Mouse (Mus musculus): ENCODE measurements around the gene Pnkd. TPM values are rescaled to one million over a fixed set of nuclear protein-coding genes. Genes with fewer than 3 reads are reported as not detected.
"Not testable (repeated sequence)": the region's sequence is repeated elsewhere in the genome, so short reads cannot be mapped to it uniquely, and the experiment has no call there.

The Pnkd gene
- total RNA-seq, 2 experiments from 2014 or later: 72.1 to 72.4 TPM

DNA sequence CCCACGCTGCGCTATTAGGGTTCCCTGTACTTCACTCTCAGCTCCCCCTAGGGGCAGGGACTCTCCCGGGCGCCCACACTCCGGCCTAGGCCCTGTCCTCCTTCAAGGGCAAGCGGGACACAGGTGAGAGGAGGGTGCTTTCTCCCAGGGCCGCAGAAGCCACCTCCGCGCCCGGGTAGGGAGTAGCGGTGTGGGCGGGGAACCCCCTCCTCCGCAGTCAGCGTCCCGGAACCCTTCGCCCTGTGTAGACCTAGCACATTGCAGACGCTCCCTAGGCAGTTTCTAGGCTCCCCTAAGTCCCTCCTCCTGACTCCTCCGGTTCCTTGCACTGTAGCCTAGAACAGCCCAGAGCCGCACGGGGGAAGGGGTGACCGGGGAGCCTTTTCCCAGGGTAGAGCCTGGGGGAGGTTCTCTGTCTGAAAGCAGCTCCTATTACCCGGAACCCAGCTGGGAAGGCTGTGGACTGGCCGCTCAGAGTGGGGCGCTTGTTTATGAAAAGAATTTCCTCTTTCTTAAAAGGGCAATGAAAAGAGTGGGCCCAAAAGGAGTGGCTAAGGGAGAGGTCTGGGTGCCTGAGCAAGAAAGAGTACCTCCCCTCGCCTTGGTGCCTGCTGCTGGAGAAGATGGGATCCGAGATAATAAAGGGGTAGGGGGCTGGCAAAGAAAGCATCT, 102.1 kb downstream of the Pnkd start:
- DNase-seq (ENCODE audit: low spot score in 2 of 2): peak; percentile 87 to 92

DNA sequence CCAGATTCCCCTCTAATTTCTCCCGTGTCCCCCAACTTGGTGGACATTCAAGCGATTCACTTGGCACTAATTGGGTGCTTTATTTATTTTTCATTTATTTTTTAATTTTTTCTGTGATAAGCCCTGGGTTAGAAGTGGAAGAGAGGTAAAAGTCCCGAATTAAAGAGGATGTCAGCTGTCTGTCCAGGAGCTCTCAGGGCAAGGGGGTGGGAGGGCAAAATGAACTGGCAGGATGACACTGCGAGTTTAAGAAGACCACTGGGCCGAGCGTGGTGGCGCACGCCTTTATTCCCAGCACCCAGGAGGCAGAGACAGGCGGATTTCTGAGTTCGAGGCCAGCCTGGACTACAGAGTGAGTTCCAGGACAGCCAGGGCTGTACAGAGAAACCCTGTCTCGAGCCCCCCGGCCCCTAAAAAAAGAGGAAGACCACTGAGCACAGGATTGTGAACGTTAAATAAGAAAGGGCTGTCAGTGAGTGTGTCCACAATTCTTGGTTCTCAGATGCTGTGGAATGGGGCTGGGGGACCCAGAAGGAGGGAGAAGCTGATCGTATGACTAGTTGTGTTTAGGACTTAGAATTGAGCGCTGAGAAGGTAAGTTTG, 102.8 kb downstream of the Pnkd start:
- DNase-seq (ENCODE audit: low spot score in 2 of 2): no peak

DNA sequence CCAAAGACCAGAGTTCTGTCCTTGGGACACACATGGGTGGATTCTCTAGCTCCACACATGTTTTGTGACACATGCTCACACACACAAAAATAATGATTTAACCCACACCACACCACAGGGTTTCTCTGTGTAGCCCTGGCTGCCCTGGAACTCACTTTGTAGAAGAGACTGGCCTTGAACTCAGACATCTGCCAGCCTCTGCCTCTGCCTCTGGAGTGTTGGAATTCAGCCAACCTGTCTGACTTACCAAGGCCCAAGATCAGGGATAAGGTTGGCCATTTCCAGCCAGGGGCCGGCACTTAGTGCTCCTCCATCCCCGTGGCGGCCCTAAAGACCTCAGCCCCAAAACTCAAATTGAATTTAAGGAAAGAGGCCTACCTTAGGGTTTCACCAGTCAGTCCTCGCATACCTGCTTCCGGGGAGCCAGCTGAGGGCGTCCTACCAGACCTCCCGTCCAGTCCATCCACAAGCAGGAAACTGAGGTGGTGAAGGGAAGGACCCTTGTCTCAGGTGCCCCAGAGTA, 103.7 kb downstream of the Pnkd start:
- no peak for DNase-seq (ENCODE audit: low spot score in 2 of 2)

DNA sequence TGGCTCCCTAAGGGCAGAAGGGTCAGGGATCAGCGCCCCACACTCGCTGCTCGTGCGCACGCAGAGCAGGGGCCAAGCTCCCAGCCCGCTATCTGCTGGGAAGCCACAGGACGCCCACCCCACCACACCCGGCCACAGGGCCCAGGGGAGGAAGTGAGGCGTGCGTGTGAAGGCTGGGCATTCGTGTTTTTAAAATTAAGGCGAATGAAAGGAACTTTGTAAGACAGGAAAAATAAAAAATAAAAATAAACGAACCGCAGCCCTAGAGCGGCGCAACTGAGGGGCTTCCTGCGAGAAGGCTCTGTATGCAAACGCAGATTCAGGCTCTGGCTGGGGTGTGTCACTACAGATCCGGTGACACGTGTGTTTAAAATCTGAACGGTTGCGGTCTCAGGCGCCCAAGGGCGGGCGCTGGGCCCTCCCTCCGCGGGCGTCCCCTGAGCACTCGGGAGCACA, 105.1 kb downstream of the Pnkd start:
- DNase-seq (ENCODE audit: low spot score in 2 of 2): no peak

DNA sequence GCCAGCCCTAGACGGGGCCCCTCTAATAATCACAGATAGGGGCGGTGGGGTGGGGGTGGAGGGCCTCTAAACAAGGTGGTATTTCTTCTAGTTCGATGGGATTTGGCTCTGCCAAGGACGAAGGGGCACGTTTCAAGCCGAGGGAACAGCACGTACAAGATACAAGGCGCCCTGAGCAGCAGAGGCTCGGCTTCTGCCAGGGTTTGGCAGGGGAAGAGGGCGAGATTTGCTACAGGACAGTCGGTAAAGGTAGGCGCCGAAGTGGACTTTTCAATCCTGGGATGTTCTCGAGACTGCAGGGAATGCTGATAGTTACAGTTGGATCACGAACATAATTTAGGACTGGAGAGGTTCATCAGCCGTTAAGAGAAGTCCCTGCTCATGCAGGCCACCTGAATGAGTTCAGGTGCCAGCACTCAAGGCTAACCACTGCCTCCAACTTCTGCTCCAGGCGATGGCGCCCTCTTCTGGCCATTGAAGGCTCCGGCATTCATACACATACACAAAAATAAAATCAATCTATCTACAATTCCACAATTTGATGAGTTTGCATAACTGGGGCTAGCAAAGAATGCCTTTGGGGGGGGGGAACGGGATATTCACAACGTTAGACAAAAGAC, 105.7 kb downstream of the Pnkd start:
- no peak for DNase-seq (ENCODE audit: low spot score in 2 of 2)

DNA sequence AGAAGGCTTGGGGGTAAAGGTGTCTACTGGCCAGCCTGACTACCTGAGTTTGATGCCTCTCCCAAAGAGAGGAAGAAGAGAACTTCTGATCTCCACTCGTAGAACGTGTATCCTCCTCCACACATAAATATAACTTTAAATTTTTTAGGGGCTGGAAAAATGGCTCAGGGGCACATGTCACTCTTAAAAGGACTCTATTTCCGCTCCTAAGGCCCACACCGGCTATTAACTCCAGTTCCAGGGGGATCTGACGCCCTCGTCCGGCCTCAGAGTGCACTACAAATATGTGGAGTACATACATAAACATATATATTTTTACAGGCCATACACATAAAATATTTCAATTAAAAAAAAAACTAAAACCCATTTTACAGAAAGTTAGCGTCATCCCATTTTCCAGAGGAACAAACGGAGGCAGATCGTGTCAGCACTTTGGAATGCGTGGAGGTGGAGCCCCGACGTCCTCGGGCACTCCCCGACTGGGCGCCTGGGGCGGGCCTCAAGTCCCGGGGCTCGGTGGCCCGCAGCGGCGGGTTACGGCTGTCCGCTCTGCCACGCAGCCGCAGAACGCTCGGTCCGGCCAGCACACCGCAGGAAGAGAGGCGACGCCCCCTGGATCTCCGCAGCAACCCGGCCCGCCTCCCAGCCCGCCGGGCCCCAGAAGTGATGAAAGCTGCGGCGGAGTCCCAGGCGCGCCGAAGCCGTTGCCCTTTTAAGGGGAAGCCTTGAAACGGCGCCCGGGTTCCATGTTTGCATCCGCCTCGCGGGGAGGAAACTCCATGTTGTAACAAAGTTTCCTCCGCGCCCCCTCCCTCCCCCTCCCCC, 106.4 kb downstream of the Pnkd start, which contains the start of gene Ctdsp1:
Ctdsp1 (plus strand) TSS at position 586 of the 825 bp plus-strand sequence.
- peak; percentile 92 to 94 for DNase-seq (ENCODE audit: low spot score in 2 of 2)

DNA sequence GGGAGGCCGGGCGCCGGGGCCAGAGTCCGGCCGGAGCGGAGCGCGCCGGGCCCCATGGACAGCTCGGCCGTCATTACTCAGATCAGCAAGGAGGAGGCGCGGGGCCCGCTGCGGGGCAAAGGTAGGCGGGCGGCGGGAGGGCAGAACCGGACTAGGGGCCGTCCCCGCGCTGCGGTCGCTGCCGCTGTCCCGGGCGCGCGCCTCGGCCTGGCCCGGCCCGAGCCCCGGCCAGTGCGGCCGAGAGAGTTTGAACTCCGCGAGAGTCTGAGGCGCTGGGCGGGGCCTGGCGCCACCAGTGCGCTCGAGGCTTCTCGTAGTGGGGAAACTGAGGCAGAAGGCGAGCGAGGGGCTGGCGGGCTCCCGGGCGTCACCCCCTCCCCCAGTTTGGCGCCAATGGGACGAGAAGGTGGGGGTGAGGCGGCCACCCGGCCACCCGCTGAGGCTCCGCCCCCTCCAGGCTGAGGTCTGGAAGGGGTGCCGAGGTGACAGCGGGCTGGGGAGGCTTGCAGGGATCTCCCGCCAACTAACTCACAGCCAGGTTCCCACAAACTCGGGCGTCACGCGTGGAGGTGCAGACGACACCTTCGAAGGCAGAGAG, 107.2 kb downstream of the Pnkd start:
- DNase-seq (ENCODE audit: low spot score in 2 of 2): peak; percentile 47 to 62

DNA sequence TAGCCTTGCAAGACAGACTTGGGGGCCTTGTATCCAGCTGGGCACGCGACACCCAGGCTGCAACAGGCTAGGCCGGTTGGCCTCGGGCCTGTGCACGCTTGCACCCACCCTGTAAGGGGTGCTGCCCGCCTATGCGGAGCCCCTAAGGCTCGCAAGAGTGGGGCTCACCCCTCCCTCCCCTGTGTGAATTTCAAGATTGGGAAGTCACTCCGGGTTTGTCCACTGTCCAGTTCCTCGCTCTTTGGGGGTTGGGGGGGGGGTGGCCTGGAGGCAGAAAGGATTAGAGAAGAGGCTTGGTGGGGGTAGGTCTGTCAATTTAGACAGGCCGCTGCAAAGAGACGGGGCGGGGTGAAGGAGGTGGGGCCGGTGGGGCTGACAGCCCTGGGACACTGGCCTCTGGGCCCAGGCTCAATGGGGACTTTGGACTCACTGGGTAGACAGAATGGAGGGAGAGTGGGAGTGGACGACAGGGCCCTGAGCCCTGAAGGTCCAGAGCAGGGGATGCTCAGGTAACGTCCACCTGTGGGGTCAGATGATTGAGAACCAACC, 107.8 kb downstream of the Pnkd start:
- DNase-seq (ENCODE audit: low spot score in 2 of 2): no peak

DNA sequence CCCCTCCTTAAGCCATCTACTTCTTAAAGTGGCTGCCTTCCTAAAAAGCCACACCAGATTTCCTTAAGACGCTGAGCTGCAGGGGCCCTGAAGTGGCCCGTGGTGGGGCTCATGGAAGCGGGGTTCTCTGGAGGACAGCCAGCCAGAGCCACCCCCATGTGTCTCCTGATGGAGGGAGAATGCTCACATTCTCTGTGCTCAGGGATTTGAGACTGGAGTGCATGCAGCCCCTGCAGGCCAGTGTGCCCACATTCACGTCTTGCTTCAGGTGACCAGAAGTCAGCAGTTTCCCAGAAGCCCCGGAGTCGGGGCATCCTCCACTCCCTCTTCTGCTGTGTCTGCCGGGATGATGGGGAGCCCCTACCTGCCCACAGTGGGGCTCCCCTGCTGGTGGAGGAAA, 108.3 kb downstream of the Pnkd start:
- DNase-seq (ENCODE audit: low spot score in 2 of 2): no peak

DNA sequence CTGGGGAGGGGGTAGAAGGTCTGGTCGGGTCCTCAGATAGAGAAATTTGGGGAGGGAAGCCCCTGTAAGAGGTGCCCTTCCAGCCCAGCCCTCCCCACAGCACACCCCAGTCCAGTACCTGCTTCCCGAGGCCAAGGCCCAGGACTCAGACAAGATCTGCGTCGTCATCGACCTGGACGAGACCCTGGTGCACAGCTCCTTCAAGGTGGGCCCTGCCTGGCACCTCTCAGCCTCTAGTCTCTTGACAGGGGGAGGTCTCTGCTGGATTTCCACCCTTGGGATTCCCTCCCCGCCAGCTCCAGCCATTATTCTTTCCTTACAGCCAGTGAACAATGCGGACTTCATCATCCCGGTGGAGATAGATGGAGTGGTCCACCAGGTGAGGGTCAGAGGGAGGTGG, 109.0 kb downstream of the Pnkd start:
- DNase-seq (ENCODE audit: low spot score in 2 of 2): no peak

DNA sequence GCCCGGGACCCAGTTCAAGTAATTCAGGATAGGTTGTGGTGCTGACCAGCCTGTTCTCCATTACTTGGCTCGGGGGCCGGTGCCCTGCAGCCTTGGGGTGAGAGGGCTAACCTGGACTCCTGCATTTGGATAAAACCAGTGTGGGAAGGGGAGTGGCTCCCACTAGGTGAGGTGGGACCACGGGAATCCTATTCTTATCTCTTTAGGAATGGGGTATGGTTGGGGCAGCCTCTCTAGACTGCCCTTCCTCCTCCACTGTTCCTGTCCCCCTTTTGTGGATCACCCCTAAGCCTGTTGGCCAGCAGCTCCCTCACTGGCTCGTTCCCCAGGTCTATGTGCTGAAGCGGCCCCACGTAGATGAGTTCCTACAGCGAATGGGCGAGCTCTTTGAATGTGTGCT, 109.6 kb downstream of the Pnkd start:
- DNase-seq (ENCODE audit: low spot score in 2 of 2): no peak

DNA sequence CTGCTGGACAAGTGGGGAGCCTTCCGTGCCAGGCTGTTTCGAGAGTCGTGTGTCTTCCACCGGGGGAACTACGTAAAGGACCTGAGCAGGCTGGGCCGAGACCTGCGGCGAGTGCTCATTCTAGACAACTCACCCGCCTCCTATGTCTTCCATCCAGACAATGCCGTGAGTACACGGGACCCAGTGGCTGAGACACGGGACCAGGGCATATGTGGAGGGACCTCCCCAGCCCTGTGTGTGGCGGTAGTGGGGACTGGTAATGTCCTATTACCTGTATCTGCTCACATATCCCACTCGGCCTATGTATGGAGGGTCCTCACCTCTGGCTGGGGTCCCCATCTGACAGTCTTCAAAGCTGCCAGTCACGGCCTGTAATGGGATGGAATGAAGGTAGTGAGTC, 110.1 kb downstream of the Pnkd start:
- no peak for DNase-seq (ENCODE audit: low spot score in 2 of 2)

DNA sequence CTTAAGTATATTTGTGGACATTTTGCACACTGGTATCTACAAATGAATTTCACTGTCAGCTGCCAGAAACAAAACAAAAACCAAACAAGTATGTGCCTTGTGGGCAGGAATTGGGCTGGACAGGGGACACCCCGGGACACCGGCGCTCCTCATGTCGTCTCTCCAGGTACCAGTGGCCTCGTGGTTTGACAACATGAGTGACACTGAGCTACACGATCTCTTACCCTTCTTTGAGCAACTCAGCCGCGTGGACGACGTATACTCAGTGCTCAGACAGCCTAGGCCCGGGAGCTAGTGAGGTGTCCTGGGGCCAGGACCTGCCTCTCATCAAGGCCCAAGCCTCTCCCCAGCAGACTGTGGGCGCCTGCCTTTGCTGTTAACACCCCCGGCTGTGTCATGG, 110.6 kb downstream of the Pnkd start:
- DNase-seq (ENCODE audit: low spot score in 2 of 2): no peak

DNA sequence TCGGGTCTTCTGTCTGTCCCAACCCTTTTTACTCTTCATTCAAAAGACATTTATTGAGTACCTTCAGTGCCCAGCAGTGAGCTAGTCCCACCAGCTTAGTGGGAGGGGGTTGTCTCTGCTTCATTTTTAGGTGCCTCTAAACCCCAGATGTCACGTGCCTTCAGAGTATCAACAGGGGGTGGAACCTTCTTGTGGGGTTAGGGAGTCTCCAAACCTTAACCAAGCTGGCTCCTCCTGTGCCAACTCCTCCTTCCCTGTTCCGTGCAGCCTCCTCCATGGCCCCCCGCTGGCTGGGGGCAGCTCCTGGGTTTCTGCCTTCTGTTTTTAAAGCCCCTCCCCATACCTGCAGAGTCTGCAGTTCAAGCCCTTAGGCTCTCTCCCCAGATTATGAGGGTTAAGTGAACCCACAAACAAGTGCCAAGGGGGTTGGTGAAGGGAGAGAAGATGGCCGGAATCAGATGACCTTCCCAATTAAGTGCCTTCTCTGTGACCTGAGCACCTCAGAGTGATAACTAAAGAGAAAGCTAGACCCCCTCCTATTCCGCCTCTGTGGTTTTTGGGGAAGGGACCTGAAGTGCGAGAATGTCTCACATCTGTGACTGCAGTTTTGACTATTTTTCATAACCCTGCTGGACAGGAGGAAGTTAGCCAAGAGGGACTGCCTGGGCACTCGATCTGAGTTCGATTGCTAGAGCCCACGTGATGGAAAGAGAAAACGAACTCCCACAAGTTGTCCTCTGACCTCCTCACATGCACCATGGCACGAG, 111.9 kb downstream of the Pnkd start:
- DNase-seq (ENCODE audit: low spot score in 2 of 2): not testable (repeated sequence)

DNA sequence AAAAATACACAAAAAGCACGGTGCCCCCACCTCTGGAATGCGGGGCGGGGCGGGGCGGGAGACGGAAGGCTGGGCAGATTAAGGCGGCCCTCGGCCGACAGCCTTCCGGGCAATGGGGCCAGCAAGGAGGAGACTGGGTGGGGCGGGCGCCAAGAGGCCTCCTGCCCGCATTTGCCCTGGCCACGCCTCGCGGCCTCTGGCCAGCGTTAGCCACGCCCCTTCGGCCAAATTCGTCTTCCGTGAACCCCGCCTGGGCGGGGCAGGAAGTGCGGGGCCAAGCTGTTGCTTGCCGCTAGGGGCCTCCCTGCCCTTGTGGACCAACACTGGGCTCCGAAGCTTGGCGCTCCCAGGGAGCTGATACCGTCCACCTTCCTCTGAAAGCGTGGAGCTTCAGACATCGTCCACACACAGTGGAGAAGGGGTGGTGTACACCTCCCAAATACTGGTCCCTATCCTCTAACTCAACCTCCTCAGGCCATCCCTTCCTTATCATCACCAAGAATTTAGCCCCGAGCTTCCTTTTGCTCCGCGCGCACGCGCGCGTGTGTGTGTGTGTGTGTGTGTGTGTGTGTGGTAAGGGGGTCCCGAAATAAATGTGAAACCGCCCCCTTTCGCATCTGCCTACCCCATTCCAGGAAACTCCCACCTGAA, 112.7 kb downstream of the Pnkd start:
- DNase-seq (ENCODE audit: low spot score in 2 of 2): peak; percentile 98 to 99

DNA sequence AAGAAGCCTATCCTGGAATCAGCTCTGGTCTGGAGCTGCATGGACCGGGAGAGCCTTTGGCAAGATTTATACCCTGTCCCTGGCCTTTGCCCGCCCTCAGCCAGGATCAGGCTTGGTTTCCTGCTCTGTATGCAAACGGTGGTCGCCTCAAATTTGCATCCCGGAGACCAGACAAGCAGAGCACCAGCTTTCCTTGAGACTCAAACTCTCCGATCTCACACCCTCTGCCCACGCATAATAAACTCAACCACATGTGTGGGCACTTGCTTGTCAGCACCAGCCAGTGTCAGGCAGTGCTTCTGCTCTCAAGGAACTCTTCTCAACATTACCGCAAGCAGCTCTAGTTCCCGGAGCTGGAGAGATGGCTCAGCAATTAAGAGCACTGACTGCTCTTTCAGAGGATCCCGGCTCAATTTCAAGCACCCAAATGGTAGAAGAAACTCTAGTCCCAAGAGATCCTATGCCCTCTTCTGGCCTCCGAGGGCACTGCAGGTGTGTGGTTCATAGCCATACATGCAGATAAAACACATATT, 113.3 kb downstream of the Pnkd start:
- no peak for DNase-seq (ENCODE audit: low spot score in 2 of 2)

DNA sequence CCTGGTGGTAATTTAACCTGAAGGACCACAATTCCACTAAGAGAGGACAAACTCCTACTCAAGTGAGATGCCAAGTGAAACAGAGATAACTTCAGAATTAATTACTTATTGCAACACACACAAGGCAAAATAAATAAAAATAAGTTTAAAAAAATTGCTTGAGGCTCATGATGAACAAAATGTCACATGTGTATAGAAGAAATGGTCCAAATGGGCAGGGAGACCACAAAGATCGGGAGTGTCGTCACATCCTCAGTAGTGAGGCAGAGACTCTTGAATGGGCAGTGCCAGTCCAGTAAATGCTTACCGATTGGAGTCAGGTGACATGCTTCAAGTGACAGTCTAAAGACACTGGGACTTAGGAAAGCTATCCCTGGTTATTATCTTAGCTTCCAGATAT, 115.8 kb downstream of the Pnkd start:
- DNase-seq (ENCODE audit: low spot score in 2 of 2): no peak

DNA sequence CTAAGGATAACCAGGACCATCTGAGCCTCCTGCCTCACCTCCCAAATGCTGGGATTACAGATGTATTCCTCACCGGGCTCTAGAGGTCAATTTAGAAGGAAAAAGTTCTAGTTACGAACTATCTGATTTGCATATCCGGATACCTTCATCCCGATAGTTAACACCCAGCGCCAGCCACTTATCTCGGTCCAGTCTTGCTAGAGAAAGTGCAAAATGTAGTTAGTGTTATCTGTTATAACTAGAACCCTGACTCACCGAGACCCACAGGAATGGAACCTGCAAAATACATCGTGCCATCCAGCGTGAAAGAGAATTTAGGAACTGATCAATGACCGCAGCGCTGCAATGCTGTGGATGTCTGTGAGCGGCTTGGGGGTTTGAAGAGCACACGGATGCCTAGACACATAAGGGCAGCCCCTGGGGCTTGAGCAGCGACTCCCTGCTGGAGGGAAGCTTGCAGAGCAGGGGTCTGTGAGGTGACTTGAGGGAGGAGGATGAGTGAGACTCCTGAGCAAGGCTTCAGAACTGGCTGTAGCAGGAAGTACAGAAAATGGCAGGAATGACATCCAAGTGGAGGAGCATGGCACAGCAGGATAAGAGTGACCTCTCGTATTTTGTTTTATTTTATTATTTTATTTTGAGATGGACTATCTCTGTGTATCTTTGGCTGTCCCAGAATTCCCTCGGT, 116.4 kb downstream of the Pnkd start:
- no peak for DNase-seq (ENCODE audit: low spot score in 2 of 2)
